Mouse (Mus musculus) mature B cell (primary cell): ENCODE measurements around the gene Litaf.
"Not testable (repeated sequence)": the region's sequence is repeated elsewhere in the genome, so short reads cannot be mapped to it uniquely, and the experiment has no call there.

ENCODE experiments used
- in situ Hi-C: fragments of 300-500 bp; cut with MboI; formaldehyde crosslinking; loops from 2 replicates; pipeline ENCODE4 v1.14.3; 2019

Gene Litaf

GRCm38 (mm10) chr16:11022113-11022489 lies 43.9 kb downstream of the Litaf start:
- in situ Hi-C loops, result no loop called here

DNA sequence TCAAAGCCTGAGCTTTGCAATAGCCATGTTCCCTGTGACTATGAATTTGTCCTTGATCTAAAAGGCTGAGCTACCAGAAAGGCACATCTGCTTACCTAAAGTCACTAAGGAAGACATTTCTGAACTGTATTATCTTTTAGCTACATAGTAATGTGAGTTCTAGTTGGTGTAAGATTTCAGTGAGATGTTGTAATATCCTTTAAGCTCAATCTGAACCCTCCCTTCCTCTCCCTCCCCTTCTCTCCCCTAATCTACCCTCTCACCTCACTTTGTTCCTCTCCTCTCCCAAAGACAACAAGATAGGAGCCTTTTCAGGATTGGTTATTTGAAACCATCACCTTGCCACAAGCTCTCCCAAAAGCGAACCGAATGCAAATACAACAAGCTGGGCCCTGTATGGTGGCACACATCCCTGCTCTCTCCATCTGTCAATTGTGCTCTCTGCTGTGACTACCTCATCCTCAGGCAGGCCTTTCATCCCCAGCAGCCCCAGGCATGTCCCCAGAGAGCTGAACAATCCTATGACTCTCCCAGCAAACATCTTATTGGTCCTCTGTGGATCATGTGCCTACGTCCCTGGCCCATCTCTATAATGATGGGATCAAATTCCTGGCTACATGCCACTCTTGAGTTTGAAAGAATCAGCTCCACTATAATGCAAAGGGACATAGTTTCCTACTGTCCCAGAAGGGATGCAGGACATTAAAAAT lies 44.4 kb downstream of the Litaf start:
- in situ Hi-C loops, result no loop called here

DNA sequence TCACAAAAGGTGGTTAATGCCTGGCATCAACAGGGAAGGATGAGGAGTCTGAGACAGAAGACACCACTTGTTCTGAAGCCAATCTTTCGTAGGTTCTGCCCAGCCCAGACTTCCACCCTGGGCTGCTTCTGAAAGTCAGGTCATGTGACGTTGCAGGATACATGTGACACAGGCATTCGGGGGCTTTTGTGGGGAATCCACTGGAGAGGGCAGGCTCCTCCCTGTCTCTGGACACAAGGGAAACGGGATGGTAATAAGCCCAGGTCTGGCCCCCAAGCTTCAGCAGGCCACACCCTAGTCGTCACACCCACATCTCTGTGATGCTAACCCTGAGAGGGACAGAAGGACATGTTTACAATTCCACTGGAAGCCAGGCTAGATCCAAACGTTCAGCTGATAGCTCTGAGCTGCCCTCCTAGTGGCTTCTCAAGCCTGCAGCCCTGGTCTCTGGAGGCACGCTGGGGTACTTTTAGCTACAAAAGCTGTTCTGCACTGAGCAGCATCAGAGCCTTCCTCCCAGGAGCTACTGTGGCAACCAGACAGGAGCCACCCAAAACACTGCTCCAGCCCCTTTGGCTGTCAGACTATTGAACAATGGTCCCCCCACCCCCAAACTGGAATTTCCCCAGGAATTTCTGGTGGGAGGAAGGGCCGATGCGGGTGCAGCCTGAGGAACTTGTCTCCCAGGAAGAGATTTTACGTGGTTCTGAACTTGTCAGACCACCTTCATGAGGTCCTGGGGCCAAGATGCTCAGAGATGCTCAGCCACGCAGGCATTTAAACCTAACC lies 48.0 kb downstream of the Litaf start:
- in situ Hi-C loops, result no loop called here

DNA sequence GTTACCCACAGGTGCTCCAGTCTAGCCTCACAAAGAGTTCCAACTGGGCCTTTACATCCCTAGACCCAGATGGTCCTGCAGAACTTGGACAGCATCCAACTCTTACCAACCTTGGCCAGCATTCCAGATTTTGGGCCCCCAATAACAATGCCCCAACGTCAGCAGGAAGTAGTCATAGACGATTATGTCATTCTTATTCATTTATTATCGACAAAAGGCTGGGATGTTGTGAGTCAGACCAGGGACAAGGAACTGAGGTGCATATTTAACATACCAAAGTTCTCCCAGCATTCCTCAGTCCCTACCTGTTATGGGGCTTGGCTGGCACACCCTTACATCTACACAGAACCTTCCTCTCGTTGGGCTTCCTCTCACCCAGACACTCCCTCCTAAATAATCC lies 49.6 kb downstream of the Litaf start:
- in situ Hi-C loops, result no loop called here

GRCm38 (mm10) chr16:11014407-11014806 lies 51.5 kb downstream of the Litaf start:
- in situ Hi-C loops, result no loop called here

GRCm38 (mm10) chr16:11013464-11014147 lies 52.4 kb downstream of the Litaf start:
- in situ Hi-C loops, result not testable (repeated sequence)

DNA sequence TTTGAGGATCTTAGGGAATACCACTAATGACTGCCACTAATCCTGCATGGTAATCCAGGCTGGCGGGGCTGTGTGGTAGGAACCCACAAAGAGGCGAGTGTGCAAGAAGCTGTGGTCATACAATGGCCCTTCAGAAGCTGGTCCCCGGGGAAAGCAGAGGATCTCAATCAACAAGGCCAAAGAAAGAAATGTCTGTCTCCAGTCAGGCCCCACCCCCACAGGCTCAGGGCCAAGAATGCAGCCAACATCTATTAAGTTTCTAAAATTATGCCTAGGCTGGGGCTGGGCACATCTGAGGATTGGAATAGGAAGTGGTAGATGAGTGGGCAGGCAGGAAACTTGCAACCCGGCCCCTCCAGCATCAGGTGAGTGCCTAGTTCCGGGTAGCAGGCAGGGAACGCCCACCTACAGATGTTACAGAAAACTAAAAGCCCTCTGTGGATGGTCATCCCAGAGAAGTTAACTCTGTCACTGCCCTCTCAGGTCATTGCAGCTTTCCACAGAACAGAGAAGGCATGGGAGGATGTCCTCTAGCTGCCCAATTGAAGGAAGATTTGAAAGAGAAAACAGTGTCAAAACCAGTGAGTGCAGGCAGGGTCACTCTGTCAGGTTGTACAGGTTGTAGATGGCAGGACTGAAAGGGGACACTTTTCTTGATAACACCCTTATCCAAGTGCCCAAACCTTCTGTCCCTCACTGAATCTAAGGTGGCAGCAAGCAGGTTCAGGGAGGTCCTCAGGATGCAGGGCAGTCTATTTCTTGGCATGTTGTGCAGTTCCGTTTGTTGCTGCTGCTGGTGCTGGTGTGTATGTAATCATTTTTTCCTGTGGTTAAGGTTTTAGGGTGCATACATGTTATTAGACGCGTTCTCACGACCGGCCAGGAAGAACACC lies 53.1 kb downstream of the Litaf start:
- in situ Hi-C loops, result no loop called here

GRCm38 (mm10) chr16:11011939-11012338 lies 54.0 kb downstream of the Litaf start:
- in situ Hi-C loops, result no loop called here

- in situ Hi-C loops, result no loop called here
These were observed 54.8 kb downstream of the Litaf start for GRCm38 (mm10) chr16:11011206-11011605.

- in situ Hi-C loops, result no loop called here
These were observed 55.7 kb downstream of the Litaf start for GRCm38 (mm10) chr16:11010270-11010669.

DNA sequence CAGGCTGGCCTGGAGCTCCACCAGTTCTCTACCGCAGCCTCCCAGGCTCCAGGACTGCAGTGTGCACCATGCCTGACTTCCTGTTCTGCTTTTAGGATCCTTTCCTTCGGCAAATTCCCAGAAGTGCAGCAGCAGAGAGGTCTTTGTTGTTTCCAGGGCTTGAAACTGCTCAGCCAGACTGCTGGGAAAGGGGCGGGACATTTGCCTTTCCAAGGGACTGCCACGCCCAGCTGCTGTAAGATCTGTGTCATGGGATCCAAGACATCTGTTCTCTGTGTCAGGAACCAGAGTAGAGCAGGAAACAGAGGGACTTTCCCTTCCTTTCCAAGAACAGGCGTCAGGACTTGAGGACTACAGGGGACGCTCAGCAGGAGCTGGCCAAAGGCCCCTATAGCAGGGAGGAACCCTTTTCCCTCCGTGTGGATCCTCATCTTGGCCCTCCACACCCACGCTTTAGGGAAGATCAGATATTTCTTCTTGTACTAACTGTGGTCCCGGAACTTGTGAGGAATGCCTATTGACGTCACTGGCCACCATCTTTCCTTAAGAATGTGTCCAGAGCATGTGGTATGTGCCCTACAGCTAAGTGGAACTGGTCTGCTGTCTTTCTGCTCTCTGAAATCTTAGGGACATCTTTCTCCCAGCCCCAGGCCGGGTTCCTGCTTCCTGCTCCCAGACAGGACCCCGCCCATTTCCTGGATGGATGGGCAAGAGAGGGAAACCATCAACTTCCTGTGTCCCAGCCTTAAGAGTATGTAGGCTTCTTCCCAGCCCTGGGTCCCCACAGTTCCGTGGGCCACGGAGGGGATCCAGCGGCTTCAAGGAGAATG lies 57.6 kb downstream of the Litaf start:
- in situ Hi-C loops, result no loop called here

DNA sequence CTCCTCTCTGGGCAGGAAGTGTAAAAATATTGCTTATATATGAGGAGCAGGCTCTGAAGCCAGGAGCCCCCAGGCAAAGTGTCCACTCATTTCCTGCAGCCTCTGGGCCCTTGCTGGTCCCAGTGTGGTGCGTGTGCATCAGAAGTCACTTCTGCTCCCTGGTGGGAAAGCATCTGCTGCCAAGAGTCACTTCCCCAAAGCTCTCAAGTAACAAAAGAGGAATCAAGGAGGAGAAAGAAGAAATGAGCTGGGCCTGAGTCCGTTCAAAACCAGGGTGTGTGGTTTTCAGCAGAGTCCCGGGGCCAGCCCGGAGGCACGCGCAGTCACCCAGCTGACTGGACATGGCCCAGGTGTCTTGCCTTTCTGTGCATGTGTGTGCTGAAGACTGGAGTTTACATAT lies 59.9 kb downstream of the Litaf start:
- in situ Hi-C loops, result no loop called here

DNA sequence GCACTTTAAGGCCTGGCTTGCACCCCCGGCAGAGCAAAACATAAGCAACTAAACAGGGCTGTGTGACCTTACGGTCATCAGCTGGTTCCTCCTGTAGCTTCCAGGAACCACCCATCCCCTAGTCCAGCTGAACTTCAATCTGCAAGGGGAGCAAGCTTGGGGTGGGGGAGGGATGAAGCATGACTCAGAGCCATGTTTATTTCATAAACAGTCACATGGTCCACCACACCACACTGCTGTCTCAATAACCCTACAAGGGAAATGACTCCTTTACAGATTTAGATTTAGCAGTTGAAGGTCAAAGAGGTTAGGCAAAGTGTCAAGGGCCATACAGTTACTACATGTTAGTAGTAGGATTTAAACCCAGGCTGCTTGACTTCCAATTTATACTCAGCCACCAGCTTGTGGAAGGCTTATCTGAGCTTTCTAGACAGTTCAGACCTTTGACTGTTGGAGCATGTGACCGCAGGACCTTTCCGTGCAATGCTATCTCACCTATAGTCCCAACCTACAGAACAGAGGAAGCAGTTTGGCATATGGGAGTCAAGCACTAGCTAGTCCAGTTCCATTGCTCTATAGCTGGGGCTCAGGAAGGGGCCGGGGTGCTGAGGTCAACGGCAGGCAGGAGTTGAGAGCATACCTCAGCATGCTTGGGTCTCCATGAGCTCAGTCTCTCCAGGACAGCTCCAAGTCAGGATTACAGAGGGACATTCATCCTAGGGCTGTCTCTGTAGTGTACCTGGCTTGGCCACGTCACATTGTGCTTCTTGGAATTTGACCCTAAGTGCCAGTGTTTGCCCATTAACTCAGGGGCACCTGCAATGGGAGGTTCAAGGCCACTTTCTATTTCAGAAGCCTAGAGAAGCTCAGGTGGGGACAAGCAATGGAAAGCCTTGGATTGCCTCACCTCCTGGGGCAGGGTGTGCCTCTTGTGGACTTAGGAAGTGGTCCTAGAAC lies 64.0 kb downstream of the Litaf start:
- in situ Hi-C loops, result no loop called here

GRCm38 (mm10) chr16:10999809-11000208 lies 66.1 kb downstream of the Litaf start:
- in situ Hi-C loops, result no loop called here

DNA sequence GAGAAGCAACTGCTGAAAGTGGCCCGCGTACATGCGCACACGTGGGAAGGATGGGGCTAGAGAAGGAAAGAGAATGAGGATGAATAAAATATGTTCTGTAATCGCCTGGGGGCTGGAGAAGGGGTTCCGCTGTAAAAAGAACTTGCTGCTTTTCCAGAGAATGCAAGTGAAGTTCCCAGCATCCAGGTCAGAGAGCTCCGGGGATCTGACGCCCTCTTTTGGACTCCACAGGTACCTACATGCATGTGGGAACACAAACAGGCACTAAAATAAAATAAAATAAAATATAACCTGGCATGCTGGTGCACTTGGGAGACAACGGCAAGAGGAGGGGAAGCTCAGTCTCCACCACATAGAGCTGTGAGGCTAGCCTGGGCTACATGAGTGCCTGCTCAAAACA lies 67.7 kb downstream of the Litaf start:
- in situ Hi-C loops, result no loop called here

DNA sequence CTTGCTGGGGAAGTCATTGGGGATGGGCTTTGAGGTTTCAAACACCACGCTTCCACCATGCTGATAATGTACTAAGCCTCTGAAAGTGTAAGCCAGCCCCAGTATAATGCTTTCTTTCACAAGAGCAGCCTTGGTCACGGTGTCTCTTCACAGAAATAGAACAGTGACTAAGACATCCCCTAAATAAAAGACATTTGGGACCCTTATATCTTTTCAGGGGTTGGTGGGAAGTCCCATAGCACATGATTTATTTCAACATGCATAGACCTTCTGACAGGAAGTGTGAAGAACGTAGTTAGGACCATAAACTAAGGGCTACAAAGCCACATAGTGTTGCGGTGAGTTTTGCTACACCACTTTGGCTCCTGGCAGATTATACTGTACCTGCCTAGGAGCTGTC lies 69.4 kb downstream of the Litaf start:
- in situ Hi-C loops, result no loop called here

GRCm38 (mm10) chr16:10993032-10993744 lies 72.8 kb downstream of the Litaf start:
- in situ Hi-C loops, result no loop called here

DNA sequence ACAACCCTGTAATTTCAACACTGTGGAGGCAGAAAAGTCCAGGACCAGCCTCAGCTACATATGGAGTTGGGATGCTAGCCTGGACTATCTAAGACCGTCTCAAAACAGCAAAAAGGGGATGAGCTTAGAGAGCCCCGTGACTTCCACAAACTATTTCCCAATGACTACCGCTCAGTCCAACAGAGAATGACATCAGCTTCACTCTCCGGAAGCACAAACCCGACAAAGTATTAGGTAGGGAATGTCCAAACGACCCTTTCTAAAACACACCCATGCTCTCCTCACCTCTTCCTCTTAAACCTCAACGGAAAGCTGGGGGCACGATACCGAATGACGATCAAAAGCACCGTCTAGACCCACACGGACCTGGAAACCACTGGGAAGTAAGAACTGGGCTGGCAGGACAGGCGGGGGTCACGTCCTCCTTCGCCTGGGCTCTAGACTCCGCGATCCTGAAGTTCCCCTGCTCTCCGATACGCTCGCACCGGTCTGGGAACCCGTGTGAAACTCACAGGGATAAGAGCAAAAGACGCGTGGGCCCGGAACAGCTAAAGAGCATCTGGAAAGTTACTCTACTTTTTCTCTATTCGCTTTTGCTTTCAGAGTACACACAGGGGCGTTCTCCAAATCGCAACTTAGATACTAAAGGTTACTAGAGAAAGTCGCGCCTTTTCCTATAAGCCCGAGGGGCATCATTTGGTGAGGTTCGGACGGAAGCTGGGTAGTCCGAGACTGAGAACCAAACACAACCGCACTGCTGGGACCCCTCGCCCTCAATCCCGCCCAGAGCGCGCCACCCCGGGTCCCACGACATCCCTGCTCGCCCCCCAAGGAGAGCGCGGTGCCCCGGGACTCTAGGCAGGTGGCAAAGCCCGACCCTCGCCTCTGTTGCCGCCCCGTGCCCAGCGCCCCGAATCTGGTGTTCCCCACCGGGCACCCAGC lies 73.6 kb downstream of the Litaf start:
- in situ Hi-C loops, result no loop called here
